Mouse (Mus musculus) stomach, postnatal 0 days (tissue): ENCODE measurements around the gene Tmem199. TPM values are rescaled to one million over a fixed set of nuclear protein-coding genes. Genes with fewer than 3 reads are reported as not detected.

ENCODE experiments used
- ATAC-seq: fragments of 200-750 bp; cut with Nextera tagmentation; 2 replicates; pipeline ENCODE4 v1.8.0; 2017; ENCODE audit not compliant: low FRiP score, low TSS enrichment
- DNase-seq: peaks from one replicate; pipeline ENCODE4 v3.0.0-alpha.2; 2016; ENCODE audit warnings: low spot score
- H3K27ac ChIP-seq: fragments of 300-500 bp; sonication (generic); replicated peaks from 2 replicates; pipeline ENCODE4 v1.5.1; 2014; ENCODE audit warnings: mild to moderate bottlenecking, control low read depth
- H3K27me3 ChIP-seq: fragments of 300-500 bp; sonication (generic); 2 replicates; pipeline ENCODE4 v1.6.1; 2014; ENCODE audit warnings: low read length; ENCODE audit not compliant: control insufficient read depth, insufficient read depth
- H3K36me3 ChIP-seq: fragments of 300-500 bp; sonication (generic); 2 replicates; pipeline ENCODE4 v1.6.1; 2014; ENCODE audit warnings: low read length, mixed read lengths; ENCODE audit not compliant: control insufficient read depth, insufficient read depth
- H3K4me1 ChIP-seq: fragments of 300-500 bp; sonication (generic); replicated peaks from 2 replicates; pipeline ENCODE4 v1.6.1; 2014; ENCODE audit warnings: antibody characterized with exemption; ENCODE audit not compliant: control insufficient read depth, insufficient read depth
- H3K4me2 ChIP-seq: fragments of 300-500 bp; sonication (generic); replicated peaks from 2 replicates; pipeline ENCODE4 v1.6.1; 2014; ENCODE audit warnings: low read depth, mild to moderate bottlenecking, control low read depth, moderate library complexity
- H3K4me3 ChIP-seq: fragments of 300-500 bp; sonication (generic); 2 replicates; pipeline ENCODE4 v1.5.1; 2014; ENCODE audit warnings: low read depth, low read length, control low read depth
- H3K9ac ChIP-seq: fragments of 300-500 bp; sonication (generic); 2 replicates; pipeline ENCODE4 v1.6.1; 2014; ENCODE audit warnings: mild to moderate bottlenecking, low read length, control low read depth, mixed read lengths
- H3K9me3 ChIP-seq: fragments of 300-500 bp; sonication (generic); 2 replicates; pipeline ENCODE4 v1.6.1; 2016; ENCODE audit warnings: low read length; ENCODE audit not compliant: control insufficient read depth
- CTCF ChIP-seq: IDR thresholded peaks from 2 replicates; pipeline ENCODE4 v1.5.1; 2016; ENCODE audit warnings: antibody characterized with exemption, low read depth, mild to moderate bottlenecking, moderate library complexity
- EP300 ChIP-seq: optimal IDR thresholded peaks from 2 replicates; pipeline ENCODE3; 2016; ENCODE audit warnings: antibody characterized with exemption
- WGBS: fragments of 180-500 bp; shearing (Covaris S2); extraction: QIAGEN DNeasy Blood & Tissue Kit; methylation state at CpG from one replicate; pipeline ENCODE4 v1.1.7; 2014; 5-methylcytosine and 5-hydroxymethylcytosine counted together
- polyA plus RNA-seq: library from polyadenylated mRNA; unstranded; fragments of >200 nt; fragmentation: Nextera tagmentation; extraction: Ambion mirVana; gene quantifications from 2 replicates; pipeline ENCODE4 v1.2.1, GENCODE M21; 2015

Tmem199 gene
- polyA plus RNA-seq, 1 experiment from 2014 or later = 28.4 TPM

GRCm38 (mm10) chr11:78550168-78551058 is 38.4 kb upstream of the Tmem199 start, which contains the start of gene Tmem97:
TSS of gene Tmem97 (minus strand) at chr11:78550777.
- Histone ChIP-seq H3K36me3 (no peaks in the 10 kb centered on the region), H3K27ac (peak within 1 kb of the TSS; percentile 75), H3K4me2 (peak within 1 kb of the TSS; percentile 89), H3K27me3 (no peaks in the 10 kb centered on the region), H3K4me1 (0 out of 2 replicates have a peak, but pooled peaks cover 2% of the 10 kb centered on the region), H3K4me3 (peak within 1 kb of the TSS; percentile 68), H3K9ac (peak within 1 kb of the TSS; percentile 65), H3K9me3 (no peaks in the 10 kb centered on the region)
- TF ChIP-seq CTCF = peak; percentile 46
- TF ChIP-seq EP300 = no peak
- DNase-seq (peak; percentile 97), ATAC-seq (peak; percentile 99)
- whole genome bisulfite sequencing = under 1% methylated on average over 60 of the region's 60 CpGs

GRCm38 (mm10) chr11:78549491-78549987 is 37.6 kb upstream of the Tmem199 start:
- 0 out of 2 replicates have a peak, but pooled peaks cover 2% of the 10 kb centered on the region for H3K4me1 ChIP-seq
- H3K9ac ChIP-seq = no peak overlapping the region
- no peaks in the 10 kb centered on the region for H3K36me3 ChIP-seq
- peak overlapping the region; percentile 89 for H3K4me2 ChIP-seq
- H3K27me3 ChIP-seq = no peaks in the 10 kb centered on the region
- H3K4me3 ChIP-seq = peak overlapping the region; percentile 68
- DNase-seq (no peak), ATAC-seq (no peak)
- peak overlapping the region; percentile 75; the same call in 1 of the 2 replicates for H3K27ac ChIP-seq
- WGBS = 7% methylated on average over 5 of the region's 5 CpGs
- TF ChIP-seq CTCF (no peak), EP300 (no peak)
- H3K9me3 ChIP-seq = no peaks in the 10 kb centered on the region

DNA sequence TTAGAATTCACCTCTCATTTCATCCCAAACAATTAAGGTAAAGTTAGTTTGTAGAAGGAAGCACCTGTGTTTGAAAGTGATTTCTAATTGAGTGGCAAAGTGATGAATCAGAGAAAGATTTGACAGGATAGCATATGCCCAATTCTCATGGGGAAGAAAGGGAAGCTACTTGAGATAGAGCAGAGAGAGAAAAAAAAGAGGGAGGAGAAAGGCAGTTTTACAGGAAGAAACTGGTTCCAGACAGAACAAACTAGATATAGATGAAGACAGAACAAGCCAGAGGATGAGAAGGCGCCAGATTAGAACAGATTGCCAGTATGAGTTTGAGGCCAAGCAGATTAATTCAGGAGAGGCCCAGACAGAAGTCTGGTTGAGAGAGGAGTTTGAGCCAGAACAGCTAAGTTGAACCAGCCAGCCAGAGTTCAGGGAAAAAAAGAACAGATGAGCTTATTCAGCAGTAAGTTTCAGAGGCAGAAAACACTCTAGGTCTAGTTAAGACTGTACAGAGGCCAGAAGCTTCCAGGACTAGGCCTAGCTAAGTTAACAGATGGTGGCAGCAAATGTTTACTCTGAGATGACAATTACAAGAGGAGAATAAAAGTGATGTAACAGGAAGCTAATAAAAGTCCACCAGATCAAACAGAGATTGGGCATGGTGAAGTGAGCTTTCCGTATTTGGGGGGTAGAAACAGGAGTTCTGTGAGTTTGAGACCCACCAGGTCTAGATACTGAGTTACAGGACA is 35.9 kb upstream of the Tmem199 start:
- no peak overlapping the region for H3K27ac ChIP-seq
- 0 out of 2 replicates have a peak, but pooled peaks cover 2% of the 10 kb centered on the region for H3K4me1 ChIP-seq
- no peak for ATAC-seq
- no peak overlapping the region for H3K4me3 ChIP-seq
- no peaks in the 10 kb centered on the region for H3K9me3 ChIP-seq
- WGBS = 70% methylated on average over 2 of the region's 2 CpGs
- no peak for DNase-seq
- H3K36me3 ChIP-seq = no peaks in the 10 kb centered on the region
- H3K27me3 ChIP-seq = no peaks in the 10 kb centered on the region
- no peak overlapping the region for H3K4me2 ChIP-seq
- H3K9ac ChIP-seq = no peak overlapping the region
- TF ChIP-seq EP300 = no peak

GRCm38 (mm10) chr11:78545181-78545580 is 33.2 kb upstream of the Tmem199 start:
- WGBS = 53% methylated on average over 8 of the region's 8 CpGs
- no peak for DNase-seq
- no peak for ATAC-seq

GRCm38 (mm10) chr11:78544449-78545111 is 32.6 kb upstream of the Tmem199 start:
- DNase-seq = no peak
- peaks cover 5% of the 10 kb centered on the region; the same call in 1 of the 2 replicates for H3K36me3 ChIP-seq
- no peaks in the 10 kb centered on the region for H3K27me3 ChIP-seq
- no peak overlapping the region for H3K27ac ChIP-seq
- no peak overlapping the region for H3K4me3 ChIP-seq
- peak; percentile 46 for TF ChIP-seq CTCF
- TF ChIP-seq EP300 = no peak
- H3K4me2 ChIP-seq = no peak overlapping the region
- no peaks in the 10 kb centered on the region for H3K9me3 ChIP-seq
- 90% methylated on average over 7 of the region's 7 CpGs for WGBS
- no peak for ATAC-seq
- H3K4me1 ChIP-seq = 0 out of 2 replicates have a peak, but pooled peaks cover 2% of the 10 kb centered on the region
- no peak overlapping the region for H3K9ac ChIP-seq

More at GRCm38 (mm10) chr11:78545181-78545580, 33.2 kb upstream of the Tmem199 start:
- H3K36me3 ChIP-seq = 0 out of 2 replicates have a peak, but pooled peaks cover 1% of the 10 kb centered on the region
- H3K9ac ChIP-seq = no peak overlapping the region
- no peaks in the 10 kb centered on the region for H3K27me3 ChIP-seq
- H3K4me2 ChIP-seq = no peak overlapping the region
- H3K9me3 ChIP-seq = no peaks in the 10 kb centered on the region
- H3K4me1 ChIP-seq = 0 out of 2 replicates have a peak, but pooled peaks cover 2% of the 10 kb centered on the region
- no peak for TF ChIP-seq EP300
- TF ChIP-seq CTCF = no peak
- H3K4me3 ChIP-seq = no peak overlapping the region
- H3K27ac ChIP-seq = no peak overlapping the region
